Mouse (Mus musculus) intestine, embryonic 14.5 days (tissue): ENCODE data around the gene Csrp3. TPM values are rescaled to one million over a fixed set of nuclear protein-coding genes. Genes with fewer than 3 reads are reported as not detected.

Experiments
- ATAC-seq: fragments of 200-750 bp; cut with Nextera tagmentation; replicated peaks from 2 replicates; pipeline ENCODE4 v1.8.0; 2017; ENCODE audit warnings: low read depth, moderate number of reproducible peaks, moderate TSS enrichment, moderate library complexity; ENCODE audit not compliant: low FRiP score, low TSS enrichment
- DNase-seq: peaks from one replicate; pipeline ENCODE4 v3.0.0-alpha.2; 2018; ENCODE audit warnings: low spot score
- H3K27ac ChIP-seq: fragments of 300-500 bp; sonication (generic); 2 replicates; pipeline ENCODE4 v1.5.1; 2014; ENCODE audit warnings: low read depth, mild to moderate bottlenecking, control low read depth
- H3K27me3 ChIP-seq: fragments of 300-500 bp; sonication (generic); replicated peaks from 2 replicates; pipeline ENCODE4 v1.6.1; 2014; ENCODE audit warnings: low read length, control low read depth; ENCODE audit not compliant: control insufficient read depth, insufficient read depth
- H3K36me3 ChIP-seq: fragments of 300-500 bp; sonication (generic); 2 replicates; pipeline ENCODE4 v1.6.1; 2014; ENCODE audit warnings: low read length, control low read depth; ENCODE audit not compliant: control insufficient read depth, insufficient read depth
- H3K4me1 ChIP-seq: fragments of 300-500 bp; sonication (generic); replicated peaks from 2 replicates; pipeline ENCODE4 v1.6.1; 2014; ENCODE audit warnings: low read length, control low read depth, mixed read lengths; ENCODE audit not compliant: control insufficient read depth, insufficient read depth
- H3K4me2 ChIP-seq: fragments of 300-500 bp; sonication (generic); 2 replicates; pipeline ENCODE4 v1.6.1; 2014; ENCODE audit warnings: low read length
- H3K4me3 ChIP-seq: fragments of 300-500 bp; sonication (generic); 2 replicates; pipeline ENCODE4 v1.5.1; 2014; ENCODE audit warnings: low read depth, low read length, control low read depth, mixed read lengths
- H3K9ac ChIP-seq: fragments of 300-500 bp; sonication (generic); 2 replicates; pipeline ENCODE4 v1.6.1; 2014; ENCODE audit warnings: mild to moderate bottlenecking, low read length
- H3K9me3 ChIP-seq: fragments of 300-500 bp; sonication (generic); 2 replicates; pipeline ENCODE4 v1.6.1; 2016; ENCODE audit warnings: low read length, control low read depth; ENCODE audit not compliant: control insufficient read depth
- WGBS: fragments of 180-500 bp; shearing (Covaris S2); extraction: QIAGEN DNeasy Blood & Tissue Kit; methylation state at CpG from one replicate; pipeline ENCODE4 v1.1.7; 2014; 5-methylcytosine and 5-hydroxymethylcytosine counted together
- polyA plus RNA-seq: library from polyadenylated mRNA; unstranded; fragments of >200 nt; fragmentation: Nextera tagmentation; extraction: Ambion mirVana; gene quantifications from 2 replicates; pipeline ENCODE4 v1.2.1, GENCODE M21; 2014

The Csrp3 gene
- not detected in 2 replicates for polyA plus RNA-seq

GRCm38 (mm10) chr7:48847820-48848650 is at the start of gene Csrp3:
TSS of gene Csrp3 (minus strand) at chr7:48848033.
- Histone ChIP-seq H3K36me3 (no peaks in the 10 kb centered on the region), H3K27me3 (no peaks in the 10 kb centered on the region), H3K9me3 (no peaks in the 10 kb centered on the region), H3K4me1 (peaks cover 6% of the 10 kb centered on the region; the same call in 1 of the 2 replicates), H3K27ac (no peak within 1 kb of the TSS), H3K9ac (no peak within 1 kb of the TSS), H3K4me3 (no peak within 1 kb of the TSS), H3K4me2 (no peak within 1 kb of the TSS)
- WGBS = 66% methylated on average over 11 of the region's 11 CpGs
- DNase-seq (no peak), ATAC-seq (no peak)

GRCm38 (mm10) chr7:48896051-48896450 is 48.2 kb upstream of the Csrp3 start:
- Histone ChIP-seq H3K36me3 (no peaks in the 10 kb centered on the region), H3K4me3 (no peak overlapping the region), H3K27ac (no peak overlapping the region), H3K4me1 (no peaks in the 10 kb centered on the region), H3K9me3 (no peaks in the 10 kb centered on the region), H3K27me3 (no peaks in the 10 kb centered on the region), H3K4me2 (no peak overlapping the region), H3K9ac (no peak overlapping the region)
- WGBS = 80% methylated on average over 4 of the region's 4 CpGs
- no peak for ATAC-seq
- no peak for DNase-seq

GRCm38 (mm10) chr7:48895475-48895874 is 47.6 kb upstream of the Csrp3 start:
- Histone ChIP-seq H3K9ac (no peak overlapping the region), H3K4me2 (no peak overlapping the region), H3K4me1 (no peaks in the 10 kb centered on the region), H3K4me3 (no peak overlapping the region), H3K9me3 (no peaks in the 10 kb centered on the region), H3K27me3 (no peaks in the 10 kb centered on the region), H3K27ac (no peak overlapping the region), H3K36me3 (no peaks in the 10 kb centered on the region)
- 94% methylated on average over 4 of the region's 4 CpGs for WGBS
- DNase-seq (no peak), ATAC-seq (no peak)

- H3K9me3 ChIP-seq = no peaks in the 10 kb centered on the region
- H3K36me3 ChIP-seq = no peaks in the 10 kb centered on the region
- no peak overlapping the region for H3K27ac ChIP-seq
- no peak overlapping the region for H3K4me3 ChIP-seq
- no peaks in the 10 kb centered on the region for H3K27me3 ChIP-seq
- no peaks in the 10 kb centered on the region for H3K4me1 ChIP-seq
- H3K4me2 ChIP-seq = no peak overlapping the region
- ATAC-seq (no peak), DNase-seq (no peak)
- H3K9ac ChIP-seq = no peak overlapping the region
- 60% methylated on average over 6 of the region's 6 CpGs for WGBS
Observed at GRCm38 (mm10) chr7:48894763-48895162, 46.9 kb upstream of the Csrp3 start.

GRCm38 (mm10) chr7:48894152-48894551 is 46.3 kb upstream of the Csrp3 start:
- Histone ChIP-seq H3K27me3 (no peaks in the 10 kb centered on the region), H3K9me3 (no peaks in the 10 kb centered on the region), H3K27ac (no peak overlapping the region), H3K4me3 (no peak overlapping the region), H3K36me3 (no peaks in the 10 kb centered on the region), H3K4me2 (no peak overlapping the region), H3K4me1 (no peaks in the 10 kb centered on the region), H3K9ac (no peak overlapping the region)
- 0 out of 2 replicates have a peak, but pooled peaks have one; percentile 43 for ATAC-seq
- peak; percentile 88 for DNase-seq
- 1% methylated on average over 6 of the region's 6 CpGs for WGBS

GRCm38 (mm10) chr7:48893093-48893492 is 45.3 kb upstream of the Csrp3 start:
- Histone ChIP-seq H3K27ac (no peak overlapping the region), H3K4me2 (no peak overlapping the region), H3K9ac (no peak overlapping the region), H3K9me3 (no peaks in the 10 kb centered on the region), H3K4me3 (no peak overlapping the region), H3K27me3 (no peaks in the 10 kb centered on the region), H3K4me1 (peaks cover 5% of the 10 kb centered on the region), H3K36me3 (no peaks in the 10 kb centered on the region)
- no peak for DNase-seq
- 90% methylated on average over 7 of the region's 7 CpGs for WGBS
- no peak for ATAC-seq

- Histone ChIP-seq H3K36me3 (no peaks in the 10 kb centered on the region), H3K27ac (no peak overlapping the region), H3K4me2 (no peak overlapping the region), H3K4me1 (peaks cover 9% of the 10 kb centered on the region), H3K9ac (no peak overlapping the region), H3K4me3 (no peak overlapping the region), H3K9me3 (no peaks in the 10 kb centered on the region), H3K27me3 (no peaks in the 10 kb centered on the region)
- ATAC-seq (no peak), DNase-seq (no peak)
- WGBS = 76% methylated on average over 5 of the region's 5 CpGs
Observed at GRCm38 (mm10) chr7:48891029-48891428, 43.2 kb upstream of the Csrp3 start.

- Histone ChIP-seq H3K9ac (no peak overlapping the region), H3K27ac (no peak overlapping the region), H3K27me3 (0 out of 2 replicates have a peak, but pooled peaks cover under 1% of the 10 kb centered on the region), H3K4me1 (peaks cover 9% of the 10 kb centered on the region), H3K9me3 (no peaks in the 10 kb centered on the region), H3K4me2 (no peak overlapping the region), H3K36me3 (no peaks in the 10 kb centered on the region), H3K4me3 (no peak overlapping the region)
- no peak for DNase-seq
- no peak for ATAC-seq
- 76% methylated on average over 2 of the region's 2 CpGs for WGBS
Observed at GRCm38 (mm10) chr7:48888751-48889150, 40.9 kb upstream of the Csrp3 start.

- 32% methylated on average over 8 of the region's 8 CpGs for WGBS
- DNase-seq (no peak), ATAC-seq (no peak)
- Histone ChIP-seq H3K4me1 (peaks cover 9% of the 10 kb centered on the region), H3K9ac (no peak overlapping the region), H3K4me3 (no peak overlapping the region), H3K9me3 (no peaks in the 10 kb centered on the region), H3K36me3 (no peaks in the 10 kb centered on the region), H3K27ac (no peak overlapping the region), H3K4me2 (no peak overlapping the region), H3K27me3 (0 out of 2 replicates have a peak, but pooled peaks cover 3% of the 10 kb centered on the region)
Observed at GRCm38 (mm10) chr7:48887973-48888372, 40.1 kb upstream of the Csrp3 start.
